Mouse (Mus musculus) bone marrow macrophage, adult 2 months (primary cell): ENCODE data around the gene Uqcc3. TPM values are rescaled to one million over a fixed set of nuclear protein-coding genes. Genes with fewer than 3 reads are reported as not detected.
A peak's percentile ranks its signal among the peaks of the same experiment; 100 is the strongest.

ENCODE experiments used
- H3K27ac ChIP-seq: 2 replicates; pipeline ENCODE4 v1.5.1; 2012; ENCODE audit warnings: low read depth, low read length; ENCODE audit not compliant: insufficient read depth
- H3K4me1 ChIP-seq: 2 replicates; pipeline ENCODE4 v1.6.1; 2012; ENCODE audit warnings: low read length; ENCODE audit not compliant: control insufficient read depth, insufficient read depth
- H3K4me3 ChIP-seq: 2 replicates; pipeline ENCODE4 v1.5.1; 2012; ENCODE audit warnings: mild to moderate bottlenecking, low read length, moderate library complexity; ENCODE audit not compliant: insufficient read depth
- CTCF ChIP-seq: IDR thresholded peaks from 2 replicates; pipeline ENCODE4 v1.5.1; 2012; ENCODE audit warnings: low read depth, mild to moderate bottlenecking, low read length, moderate library complexity
- POLR2A ChIP-seq: IDR thresholded peaks from 2 replicates; pipeline ENCODE4 v1.6.1; 2012; ENCODE audit warnings: mild to moderate bottlenecking, low read depth, low read length, borderline replicate concordance
- polyA plus RNA-seq: library from polyadenylated mRNA; stranded (reverse); fragments of >200 nt; gene quantifications from 2 replicates; pipeline ENCODE4 v1.2.4, GENCODE M21; 2012; ENCODE audit not compliant: missing spikeins, insufficient read depth, insufficient read length

Uqcc3 gene
- polyA plus RNA-seq = 37.2 and 40.9 TPM in 2 replicates

DNA sequence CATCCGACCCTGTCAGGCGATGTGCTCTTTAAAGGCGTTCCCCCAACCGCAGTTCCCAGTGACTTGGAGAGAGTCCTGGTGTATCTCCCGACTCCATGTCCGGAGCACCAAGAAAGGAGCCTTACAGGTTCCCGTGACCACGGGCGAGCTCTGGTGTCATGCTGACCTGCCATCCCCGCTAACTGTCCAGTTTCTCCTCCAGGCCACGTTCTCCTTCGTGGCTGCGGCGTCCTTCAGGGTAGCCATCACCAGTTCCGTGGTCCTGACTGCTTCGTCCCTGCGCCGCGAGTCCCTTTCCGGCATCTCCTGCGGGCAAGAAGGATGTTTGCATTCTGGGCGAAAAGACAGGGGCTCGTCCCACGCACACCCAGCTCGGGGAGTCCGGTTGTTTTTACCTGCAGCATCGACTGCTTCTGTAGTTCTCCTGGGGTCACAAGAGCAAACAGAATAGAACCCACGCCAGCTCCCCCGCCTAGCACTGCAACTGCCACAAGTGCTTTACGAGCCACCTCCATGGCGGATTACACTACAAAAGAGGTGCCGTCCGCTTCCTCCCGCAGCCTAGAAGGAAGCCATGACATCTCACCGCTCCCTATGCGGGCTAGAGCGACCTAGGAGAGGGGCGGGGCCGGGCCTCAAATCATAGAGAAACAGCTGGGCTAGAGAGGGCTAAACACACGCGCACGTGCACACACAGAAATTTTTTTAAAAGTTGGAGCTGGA lies at the start of gene Uqcc3:
Gene Uqcc3, minus strand, starts transcription at position 613 of the 723 bp plus-strand sequence.
- H3K4me3 ChIP-seq = peak within 1 kb of the TSS; percentile 90
- no peaks in the 10 kb centered on the region; the same call in 1 of the 2 replicates for H3K4me1 ChIP-seq
- peak within 1 kb of the TSS; percentile 38 for H3K27ac ChIP-seq
- TF ChIP-seq POLR2A = peak; percentile 80; the same call in 1 of the 2 replicates
- no peak for TF ChIP-seq CTCF

GRCm38 (mm10) chr19:8930117-8930516 lies 49.4 kb upstream of the Uqcc3 start:
- peak overlapping the region; percentile 79 for H3K4me3 ChIP-seq

DNA sequence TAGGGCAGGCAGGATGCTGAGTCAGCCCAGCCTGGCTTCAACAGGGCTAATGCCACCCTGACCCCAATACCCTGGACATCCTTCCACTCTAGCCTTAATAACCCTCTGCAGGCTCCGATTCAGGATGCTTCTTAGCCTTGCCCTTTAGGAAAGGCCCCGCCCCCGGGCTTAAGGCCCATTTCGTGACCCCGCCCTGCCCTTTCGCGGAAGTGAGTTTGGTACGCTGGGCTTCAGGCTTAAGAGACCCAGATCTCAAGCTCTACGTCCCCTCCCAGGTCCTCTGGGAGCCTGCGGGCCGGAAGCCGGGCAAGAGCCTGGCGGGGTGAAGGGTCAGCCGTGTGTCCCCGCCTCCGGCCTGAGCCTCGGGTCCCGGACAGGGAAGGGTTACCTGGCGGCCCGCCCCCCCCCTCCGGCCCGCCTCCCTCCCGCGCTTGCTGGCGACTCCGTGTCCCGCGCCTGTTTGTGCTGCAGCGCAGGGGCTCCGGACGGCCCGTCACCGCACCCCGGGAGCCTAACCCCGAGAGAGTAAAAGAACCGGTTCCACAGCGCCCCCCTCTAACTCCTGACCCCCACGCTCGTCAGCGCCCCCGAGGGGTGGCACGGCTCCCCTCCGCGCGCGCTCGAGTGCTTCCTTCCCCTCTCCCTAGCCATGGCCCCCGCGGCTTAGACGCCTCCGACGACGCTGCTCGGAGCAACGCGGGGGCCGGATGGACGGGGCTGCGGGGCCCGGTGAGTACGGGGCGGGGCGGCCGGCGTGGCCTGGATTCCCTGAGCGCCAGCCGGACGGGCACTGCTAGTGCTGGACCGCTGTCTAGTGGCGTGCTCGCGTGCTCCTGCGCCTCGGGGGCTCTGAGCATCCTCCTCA lies 48.7 kb upstream of the Uqcc3 start, which contains the start of the genes Rom1 and Eml3:
Gene Rom1, minus strand, starts transcription at position 133 of the 865 bp plus-strand sequence.
Gene Eml3, plus strand, starts transcription at position 329 of the 865 bp plus-strand sequence.
- Histone ChIP-seq H3K27ac (peak within 1 kb of the TSS; percentile 71), H3K4me1 (peaks cover 6% of the 10 kb centered on the region), H3K4me3 (peak within 1 kb of the TSS; percentile 79)
- no peak; the same call in 1 of the 2 replicates for TF ChIP-seq CTCF
- no peak for TF ChIP-seq POLR2A

More at GRCm38 (mm10) chr19:8930117-8930516, 49.4 kb upstream of the Uqcc3 start:
- H3K4me1 ChIP-seq = peaks cover 6% of the 10 kb centered on the region
- H3K27ac ChIP-seq = peak overlapping the region; percentile 71
- TF ChIP-seq POLR2A (no peak), CTCF (no peak)

DNA sequence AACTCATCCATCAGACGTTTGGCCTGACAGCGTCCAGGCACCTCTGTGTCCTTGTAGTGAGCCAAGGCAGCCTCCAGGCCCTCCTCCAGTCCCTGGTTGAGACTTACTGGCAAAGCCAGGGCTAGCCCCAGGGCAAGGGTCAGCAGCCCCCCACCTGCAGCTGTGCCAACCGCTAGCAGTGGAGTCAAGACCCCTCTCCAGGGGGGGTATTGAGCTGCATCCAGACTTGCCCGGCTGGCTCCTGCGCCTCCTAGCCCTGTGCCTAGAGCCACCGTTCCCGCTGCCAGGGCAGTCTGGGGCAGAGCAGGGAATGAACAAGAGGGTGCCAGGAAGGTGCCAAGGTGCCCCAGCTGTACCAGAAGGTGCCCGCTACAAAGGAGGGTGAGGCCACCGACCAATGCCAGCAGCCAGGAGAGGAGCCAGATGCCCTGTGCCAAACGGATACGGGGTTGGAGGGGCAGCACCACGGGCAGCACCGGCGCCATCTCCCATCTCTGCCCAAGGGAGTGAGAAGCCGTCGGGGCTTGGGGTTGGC lies 48.0 kb upstream of the Uqcc3 start:
- no peak for TF ChIP-seq CTCF
- TF ChIP-seq POLR2A = no peak
- H3K27ac ChIP-seq = no peak overlapping the region
- H3K4me3 ChIP-seq = peak overlapping the region; percentile 79; the same call in 1 of the 2 replicates
- peaks cover 6% of the 10 kb centered on the region for H3K4me1 ChIP-seq

DNA sequence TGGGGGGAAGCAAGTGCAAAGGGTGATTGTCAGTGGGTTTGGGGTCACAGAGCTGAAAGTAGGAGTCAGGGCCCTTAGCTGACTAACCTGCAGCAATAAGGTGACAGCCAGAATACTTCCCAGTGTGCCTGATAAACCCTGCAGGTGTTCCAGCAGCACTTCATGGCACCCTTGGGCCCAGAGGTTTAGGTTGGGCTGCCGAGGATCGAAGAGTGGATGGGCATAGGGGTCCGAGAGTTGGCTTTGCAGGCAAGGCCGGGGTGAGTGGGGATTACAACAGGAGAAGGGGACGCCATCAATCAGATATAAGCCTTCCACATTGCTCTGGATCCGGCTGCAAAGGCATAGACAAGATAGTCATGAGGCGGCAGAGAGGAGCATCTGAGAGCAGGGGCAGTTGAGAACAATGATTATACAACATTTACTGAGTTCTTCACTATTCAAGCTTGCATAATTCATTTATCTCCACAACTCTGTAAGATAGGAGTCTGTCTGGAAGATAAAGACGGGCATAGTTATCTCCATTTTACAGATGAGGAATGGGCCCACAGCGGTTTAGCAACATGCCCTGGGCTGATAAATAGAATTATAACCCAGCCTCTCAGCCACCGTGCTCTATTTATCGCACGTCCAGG lies 47.3 kb upstream of the Uqcc3 start:
- H3K27ac ChIP-seq = no peak overlapping the region
- TF ChIP-seq CTCF (no peak), POLR2A (no peak)
- H3K4me3 ChIP-seq = no peak overlapping the region
- peaks cover 6% of the 10 kb centered on the region for H3K4me1 ChIP-seq

GRCm38 (mm10) chr19:8926766-8927165 lies 46.0 kb upstream of the Uqcc3 start:
- Histone ChIP-seq H3K27ac (no peak overlapping the region), H3K4me3 (no peak overlapping the region), H3K4me1 (peaks cover 13% of the 10 kb centered on the region)
- TF ChIP-seq POLR2A (no peak), CTCF (no peak)

DNA sequence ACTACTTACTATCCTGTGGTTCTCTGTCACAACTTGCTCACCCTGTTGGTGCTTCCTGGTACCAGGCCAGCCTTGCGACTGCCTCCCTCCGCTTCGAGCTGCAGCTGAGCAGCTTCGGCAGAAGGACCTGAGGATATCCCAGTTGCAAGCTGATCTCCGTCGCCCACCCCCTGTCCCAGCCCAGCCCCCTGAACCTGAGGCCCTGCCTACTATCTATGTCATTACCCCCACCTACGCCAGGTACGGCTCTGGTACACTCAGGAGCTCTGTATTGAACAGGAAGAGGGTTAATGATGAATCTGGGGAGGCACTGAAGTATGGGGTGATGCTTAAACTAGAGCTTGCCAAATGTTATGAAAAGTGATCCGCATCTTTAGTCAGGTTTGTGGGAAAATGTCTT lies 41.0 kb upstream of the Uqcc3 start:
- no peak overlapping the region for H3K4me3 ChIP-seq
- peaks cover 15% of the 10 kb centered on the region for H3K4me1 ChIP-seq
- TF ChIP-seq POLR2A (no peak), CTCF (no peak)
- no peak overlapping the region for H3K27ac ChIP-seq

DNA sequence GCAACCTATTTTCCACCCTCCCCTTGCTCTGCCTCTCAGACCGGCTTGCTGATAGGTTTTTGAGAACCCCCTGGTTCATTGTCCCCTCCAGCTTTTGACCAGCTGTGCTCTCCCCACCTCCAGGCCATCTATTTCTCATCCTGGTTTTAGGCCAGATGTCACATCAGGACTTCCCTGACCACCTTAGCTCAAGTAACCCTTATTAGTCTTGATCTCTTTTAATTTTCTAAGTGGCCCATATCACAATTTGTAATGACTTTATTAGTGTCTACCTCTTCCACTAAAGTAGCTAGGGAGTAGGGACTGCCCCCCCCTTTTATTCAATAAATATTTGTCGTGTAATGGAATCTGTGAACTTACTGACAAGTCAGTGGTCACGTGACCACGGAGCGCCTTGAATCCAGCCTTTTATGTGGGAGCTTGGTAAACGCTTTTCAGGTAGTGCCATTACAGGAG lies 40.1 kb upstream of the Uqcc3 start:
- Histone ChIP-seq H3K4me3 (peak overlapping the region; percentile 67), H3K4me1 (peaks cover 15% of the 10 kb centered on the region), H3K27ac (peak overlapping the region; percentile 68)
- TF ChIP-seq POLR2A (no peak; the same call in 1 of the 2 replicates), CTCF (no peak)
